Mouse (Mus musculus): ENCODE measurements around the gene Msh3. TPM values are rescaled to one million over a fixed set of nuclear protein-coding genes. Genes with fewer than 3 reads are reported as not detected.

Msh3 gene
- polyA plus RNA-seq, 1 experiment: 8.0 TPM

GRCm38 (mm10) chr13:92346338-92346737 lies 8.5 kb downstream of the Msh3 start:
- no peak overlapping the region for H3K27ac ChIP-seq (ENCODE audit: control insufficient read depth, insufficient read depth, low read depth, low read length)
- H3K36me3 ChIP-seq (ENCODE audit: control insufficient read depth, insufficient read depth, low read length): no peaks in the 10 kb centered on the region
- TF ChIP-seq CTCF (IDR thresholded peaks at IDR 0.05; ENCODE audit: control insufficient read depth, insufficient read depth, insufficient replicate concordance, low read depth, low read length): no peak
- TF ChIP-seq POLR2A (IDR thresholded peaks at IDR 0.05; ENCODE audit: control insufficient read depth, low read depth, low read length): no peak
- no peaks in the 10 kb centered on the region for H3K4me1 ChIP-seq (ENCODE audit: control insufficient read depth, insufficient read depth, low read length)
- H3K4me3 ChIP-seq (ENCODE audit: control insufficient read depth, low read depth, low read length): no peak overlapping the region
- H3K27me3 ChIP-seq (ENCODE audit: control insufficient read depth, insufficient read depth, low read length): no peaks in the 10 kb centered on the region

GRCm38 (mm10) chr13:92344033-92344432 lies 10.8 kb downstream of the Msh3 start:
- H3K4me3 ChIP-seq (ENCODE audit: control insufficient read depth, low read depth, low read length): no peak overlapping the region
- no peak overlapping the region for H3K27ac ChIP-seq (ENCODE audit: control insufficient read depth, insufficient read depth, low read depth, low read length)
- no peaks in the 10 kb centered on the region for H3K36me3 ChIP-seq (ENCODE audit: control insufficient read depth, insufficient read depth, low read length)
- no peaks in the 10 kb centered on the region for H3K4me1 ChIP-seq (ENCODE audit: control insufficient read depth, insufficient read depth, low read length)
- H3K27me3 ChIP-seq (ENCODE audit: control insufficient read depth, insufficient read depth, low read length): no peaks in the 10 kb centered on the region
- TF ChIP-seq POLR2A (IDR thresholded peaks at IDR 0.05; ENCODE audit: control insufficient read depth, low read depth, low read length) (no peak), CTCF (IDR thresholded peaks at IDR 0.05; ENCODE audit: control insufficient read depth, insufficient read depth, insufficient replicate concordance, low read depth, low read length) (no peak)

- TF ChIP-seq POLR2A (IDR thresholded peaks at IDR 0.05; ENCODE audit: control insufficient read depth, low read depth, low read length) (no peak), CTCF (IDR thresholded peaks at IDR 0.05; ENCODE audit: control insufficient read depth, insufficient read depth, insufficient replicate concordance, low read depth, low read length) (no peak)
- Histone ChIP-seq H3K27me3 (ENCODE audit: control insufficient read depth, insufficient read depth, low read length) (no peaks in the 10 kb centered on the region), H3K4me3 (ENCODE audit: control insufficient read depth, low read depth, low read length) (no peak overlapping the region), H3K27ac (ENCODE audit: control insufficient read depth, insufficient read depth, low read depth, low read length) (no peak overlapping the region), H3K4me1 (ENCODE audit: control insufficient read depth, insufficient read depth, low read length) (no peaks in the 10 kb centered on the region), H3K36me3 (ENCODE audit: control insufficient read depth, insufficient read depth, low read length) (peaks cover 2% of the 10 kb centered on the region; the same call in 1 of the 2 replicates)
These were observed 15.0 kb downstream of the Msh3 start for GRCm38 (mm10) chr13:92339787-92340186.

DNA sequence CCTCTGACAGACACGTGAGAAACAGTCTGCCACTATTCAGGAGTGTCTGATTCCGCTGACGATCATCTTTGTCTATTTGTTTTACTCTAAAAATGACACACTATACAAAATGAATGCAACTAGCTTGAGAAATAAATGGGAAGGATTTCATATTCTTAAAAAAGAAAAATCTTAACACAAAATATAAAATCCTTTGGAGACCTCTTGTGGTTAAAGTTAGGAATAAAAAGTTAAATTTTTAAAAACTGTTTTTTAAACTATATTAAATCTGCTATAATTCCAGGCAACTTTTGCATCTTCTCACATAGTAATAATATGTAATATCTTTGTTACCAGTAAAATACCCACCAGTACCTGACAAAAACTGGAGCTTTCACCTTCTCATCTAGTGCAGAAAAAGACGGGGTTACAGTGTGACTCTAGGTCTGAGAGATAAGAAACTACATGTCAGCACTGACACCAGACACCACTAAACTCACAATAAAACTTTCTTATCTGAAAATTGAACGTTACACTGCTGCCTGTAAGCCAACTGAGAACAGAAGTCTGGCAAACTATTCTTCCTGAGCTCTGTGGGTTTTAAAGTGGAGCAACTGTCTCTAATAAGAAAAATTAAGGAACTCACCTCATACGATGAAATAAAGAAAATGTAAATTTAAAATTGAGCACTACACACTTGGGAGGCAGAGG lies 16.9 kb downstream of the Msh3 start:
- Histone ChIP-seq H3K27ac (ENCODE audit: control insufficient read depth, insufficient read depth, low read depth, low read length) (no peak overlapping the region), H3K4me1 (ENCODE audit: control insufficient read depth, insufficient read depth, low read length) (no peaks in the 10 kb centered on the region), H3K4me3 (ENCODE audit: control insufficient read depth, low read depth, low read length) (no peak overlapping the region), H3K27me3 (ENCODE audit: control insufficient read depth, insufficient read depth, low read length) (no peaks in the 10 kb centered on the region), H3K36me3 (ENCODE audit: control insufficient read depth, insufficient read depth, low read length) (peaks cover 2% of the 10 kb centered on the region; the same call in 1 of the 2 replicates)
- no peak for TF ChIP-seq CTCF (IDR thresholded peaks at IDR 0.05; ENCODE audit: control insufficient read depth, insufficient read depth, insufficient replicate concordance, low read depth, low read length)

DNA sequence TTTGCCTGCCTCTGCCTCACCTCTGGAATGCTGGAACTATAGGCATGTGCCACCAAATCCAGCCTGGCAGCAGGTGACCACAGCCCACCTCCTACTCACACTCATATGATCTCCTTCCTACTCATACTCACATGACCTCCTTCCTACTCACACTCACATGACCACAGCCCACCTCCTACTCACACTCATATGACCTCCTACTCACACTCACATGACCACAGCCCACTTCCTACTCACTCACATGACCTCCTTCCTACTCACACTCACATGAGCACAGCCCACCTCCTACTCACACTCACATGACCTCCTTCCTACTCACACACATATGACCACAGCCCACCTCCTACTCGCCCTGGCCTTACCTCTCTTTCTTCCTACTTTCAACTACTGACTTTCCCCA lies 17.9 kb downstream of the Msh3 start:
- Histone ChIP-seq H3K4me3 (ENCODE audit: control insufficient read depth, low read depth, low read length) (no peak overlapping the region), H3K27ac (ENCODE audit: control insufficient read depth, insufficient read depth, low read depth, low read length) (no peak overlapping the region), H3K27me3 (ENCODE audit: control insufficient read depth, insufficient read depth, low read length) (no peaks in the 10 kb centered on the region), H3K36me3 (ENCODE audit: control insufficient read depth, insufficient read depth, low read length) (peaks cover 2% of the 10 kb centered on the region; the same call in 1 of the 2 replicates), H3K4me1 (ENCODE audit: control insufficient read depth, insufficient read depth, low read length) (no peaks in the 10 kb centered on the region)
- no peak for TF ChIP-seq POLR2A (IDR thresholded peaks at IDR 0.05; ENCODE audit: control insufficient read depth, low read depth, low read length)
- no peak for TF ChIP-seq CTCF (IDR thresholded peaks at IDR 0.05; ENCODE audit: control insufficient read depth, insufficient read depth, insufficient replicate concordance, low read depth, low read length)

- H3K4me1 ChIP-seq (ENCODE audit: control insufficient read depth, insufficient read depth, low read length): no peaks in the 10 kb centered on the region
- no peaks in the 10 kb centered on the region for H3K27me3 ChIP-seq (ENCODE audit: control insufficient read depth, insufficient read depth, low read length)
- no peak overlapping the region for H3K27ac ChIP-seq (ENCODE audit: control insufficient read depth, insufficient read depth, low read depth, low read length)
- H3K4me3 ChIP-seq (ENCODE audit: control insufficient read depth, low read depth, low read length): no peak overlapping the region
- H3K36me3 ChIP-seq (ENCODE audit: control insufficient read depth, insufficient read depth, low read length): no peaks in the 10 kb centered on the region
- no peak for TF ChIP-seq POLR2A (IDR thresholded peaks at IDR 0.05; ENCODE audit: control insufficient read depth, low read depth, low read length)
- no peak for TF ChIP-seq CTCF (IDR thresholded peaks at IDR 0.05; ENCODE audit: control insufficient read depth, insufficient read depth, insufficient replicate concordance, low read depth, low read length)
These were observed 22.5 kb downstream of the Msh3 start for GRCm38 (mm10) chr13:92332103-92332879.

GRCm38 (mm10) chr13:92330621-92331020 lies 24.2 kb downstream of the Msh3 start:
- H3K27me3 ChIP-seq (ENCODE audit: control insufficient read depth, insufficient read depth, low read length): no peaks in the 10 kb centered on the region
- H3K4me3 ChIP-seq (ENCODE audit: control insufficient read depth, low read depth, low read length): no peak overlapping the region
- H3K4me1 ChIP-seq (ENCODE audit: control insufficient read depth, insufficient read depth, low read length): no peaks in the 10 kb centered on the region
- no peaks in the 10 kb centered on the region for H3K36me3 ChIP-seq (ENCODE audit: control insufficient read depth, insufficient read depth, low read length)
- no peak for TF ChIP-seq POLR2A (IDR thresholded peaks at IDR 0.05; ENCODE audit: control insufficient read depth, low read depth, low read length)
- no peak for TF ChIP-seq CTCF (IDR thresholded peaks at IDR 0.05; ENCODE audit: control insufficient read depth, insufficient read depth, insufficient replicate concordance, low read depth, low read length)
- H3K27ac ChIP-seq (ENCODE audit: control insufficient read depth, insufficient read depth, low read depth, low read length): no peak overlapping the region

Data from testis, adult 2 months (tissue).